Mouse (Mus musculus): ENCODE measurements at regions not wholly inside any gene's neighbourhood (a gene's known extent, or its start where the extent isn't known, plus 50 kb on each side); places are given as distances from the start of the nearest gene placed in this dataset.

GRCm38 (mm10) chr10:111741301-111741945, 231.0 kb upstream of the Krr1 start:
- DNase-seq (ENCODE audit: low spot score in 2 of 2), result no peak

- no peak for DNase-seq (ENCODE audit: low spot score in 2 of 2)
Measured at GRCm38 (mm10) chr10:111743291-111743690, 229.2 kb upstream of the Krr1 start.

- no peak for DNase-seq (ENCODE audit: low spot score in 2 of 2)
Measured at GRCm38 (mm10) chr10:111745116-111745515, 227.3 kb upstream of the Krr1 start.

GRCm38 (mm10) chr10:111746067-111746878, 226.2 kb upstream of the Krr1 start:
- DNase-seq (ENCODE audit: low spot score in 2 of 2), result no peak

GRCm38 (mm10) chr10:111746879-111747477, 225.5 kb upstream of the Krr1 start:
- no peak for DNase-seq (ENCODE audit: low spot score in 2 of 2)

- DNase-seq (ENCODE audit: low spot score in 2 of 2), result no peak
Measured at GRCm38 (mm10) chr10:111748482-111748881, 224.0 kb upstream of the Krr1 start.

GRCm38 (mm10) chr10:111753646-111754045, 218.8 kb upstream of the Krr1 start:
- DNase-seq (ENCODE audit: low spot score in 2 of 2), result no peak

GRCm38 (mm10) chr10:111755964-111756363, 216.5 kb upstream of the Krr1 start:
- DNase-seq (ENCODE audit: low spot score in 2 of 2), result no peak

GRCm38 (mm10) chr10:111756528-111756927, 215.9 kb upstream of the Krr1 start:
- no peak for DNase-seq (ENCODE audit: low spot score in 2 of 2)

- DNase-seq (ENCODE audit: low spot score in 2 of 2), result no peak
Measured at GRCm38 (mm10) chr10:111757689-111758088, 214.8 kb upstream of the Krr1 start.

- no peak for DNase-seq (ENCODE audit: low spot score in 2 of 2)
Measured at GRCm38 (mm10) chr10:111759505-111759904, 213.0 kb upstream of the Krr1 start.

GRCm38 (mm10) chr10:111762751-111763528, 209.5 kb upstream of the Krr1 start:
- no peak for DNase-seq (ENCODE audit: low spot score in 2 of 2)

GRCm38 (mm10) chr10:111767011-111767720, 205.3 kb upstream of the Krr1 start:
- no peak for DNase-seq (ENCODE audit: low spot score in 2 of 2)

GRCm38 (mm10) chr10:111767813-111768455, 204.5 kb upstream of the Krr1 start:
- DNase-seq (ENCODE audit: low spot score in 2 of 2), result no peak

- no peak for DNase-seq (ENCODE audit: low spot score in 2 of 2)
Measured at GRCm38 (mm10) chr10:111769486-111770002, 202.9 kb upstream of the Krr1 start.

- no peak for DNase-seq (ENCODE audit: low spot score in 2 of 2)
Measured at GRCm38 (mm10) chr10:111770027-111770426, 202.4 kb upstream of the Krr1 start.

GRCm38 (mm10) chr10:111771010-111771409, 201.5 kb upstream of the Krr1 start:
- no peak for DNase-seq (ENCODE audit: low spot score in 2 of 2)

- no peak for DNase-seq (ENCODE audit: low spot score in 2 of 2)
Measured at GRCm38 (mm10) chr10:111777559-111777958, 194.9 kb upstream of the Krr1 start.

GRCm38 (mm10) chr10:111778111-111778510, 194.4 kb upstream of the Krr1 start:
- no peak for DNase-seq (ENCODE audit: low spot score in 2 of 2)

GRCm38 (mm10) chr10:111779956-111780355, 192.5 kb upstream of the Krr1 start:
- no peak for DNase-seq (ENCODE audit: low spot score in 2 of 2)
